Mouse (Mus musculus) heart, embryonic 11.5 days (tissue): Measurements from ENCODE around the gene Pou3f3. TPM values are rescaled to one million over a fixed set of nuclear protein-coding genes. Genes with fewer than 3 reads are reported as not detected.
A peak's percentile ranks its signal among the peaks of the same experiment; 100 is the strongest.

Experiments
- ATAC-seq: fragments of 200-750 bp; cut with Nextera tagmentation; replicated peaks from 2 replicates; pipeline ENCODE4 v1.8.0; 2017; ENCODE audit warnings: moderate library complexity; ENCODE audit not compliant: insufficient number of reproducible peaks, low FRiP score, low TSS enrichment
- H3K27ac ChIP-seq: fragments of 300-500 bp; sonication (generic); 2 replicates; pipeline ENCODE4 v1.5.1; 2014; ENCODE audit warnings: mild to moderate bottlenecking, low read depth, low read length
- H3K27me3 ChIP-seq: fragments of 300-500 bp; sonication (generic); 2 replicates; pipeline ENCODE4 v1.6.1; 2014; ENCODE audit warnings: mild to moderate bottlenecking, low read length, mixed read lengths; ENCODE audit not compliant: control insufficient read depth, insufficient read depth
- H3K36me3 ChIP-seq: fragments of 300-500 bp; sonication (generic); 2 replicates; pipeline ENCODE4 v1.6.1; 2014; ENCODE audit warnings: mild to moderate bottlenecking, low read length, moderate library complexity, mixed read lengths; ENCODE audit not compliant: control insufficient read depth, insufficient read depth
- H3K4me1 ChIP-seq: fragments of 300-500 bp; sonication (generic); 2 replicates; pipeline ENCODE4 v1.6.1; 2014; ENCODE audit warnings: low read length; ENCODE audit not compliant: control insufficient read depth, insufficient read depth
- H3K4me2 ChIP-seq: fragments of 300-500 bp; sonication (generic); 2 replicates; pipeline ENCODE4 v1.6.1; 2014; ENCODE audit warnings: mild to moderate bottlenecking, moderate library complexity
- H3K4me3 ChIP-seq: fragments of 300-500 bp; sonication (generic); 2 replicates; pipeline ENCODE4 v1.5.1; 2014; ENCODE audit warnings: low read depth, low read length
- H3K9ac ChIP-seq: fragments of 300-500 bp; sonication (generic); 2 replicates; pipeline ENCODE4 v1.6.1; 2014; ENCODE audit warnings: mild to moderate bottlenecking, low read depth, low read length, moderate library complexity
- H3K9me3 ChIP-seq: fragments of 300-500 bp; sonication (generic); replicated peaks from 2 replicates; pipeline ENCODE4 v1.6.1; 2016; ENCODE audit warnings: low read length; ENCODE audit not compliant: control insufficient read depth
- WGBS: fragments of 180-500 bp; shearing (Covaris S2); extraction: QIAGEN DNeasy Blood & Tissue Kit; methylation state at CpG from one replicate; pipeline ENCODE4 v1.1.7; 2014; ENCODE audit not compliant: insufficient replicate concordance; 5-methylcytosine and 5-hydroxymethylcytosine counted together
- polyA plus RNA-seq: library from polyadenylated mRNA; unstranded; fragments of >200 nt; fragmentation: Nextera tagmentation; extraction: Ambion mirVana; gene quantifications from 2 replicates; pipeline ENCODE4 v1.2.1, GENCODE M21; 2014

The Pou3f3 gene
- 0.10 and 0.19 TPM in 2 replicates for polyA plus RNA-seq

DNA sequence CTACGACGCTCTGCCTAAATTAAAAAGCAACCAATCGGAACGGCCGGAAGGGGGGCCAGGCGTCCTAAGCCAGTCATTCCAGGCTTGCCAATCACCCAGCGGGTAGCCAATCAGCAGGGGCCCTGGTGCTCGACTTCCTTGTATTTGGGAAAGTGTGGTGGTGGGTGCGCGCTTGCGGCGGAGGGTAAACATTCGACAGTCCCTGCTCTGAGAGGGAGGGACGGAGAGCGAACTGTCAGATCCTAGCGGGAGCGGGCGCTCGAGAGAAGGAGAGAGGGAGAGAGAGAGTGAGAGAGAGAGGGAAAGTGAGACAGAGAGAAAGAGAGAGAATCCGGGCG is at the start of gene Pou3f3:
Pou3f3 (plus strand) TSS at position 191 of the 338 bp plus-strand sequence.
- no peaks in the 10 kb centered on the region for H3K9me3 ChIP-seq
- no peak within 1 kb of the TSS for H3K27ac ChIP-seq
- peak; percentile 71 for ATAC-seq
- peak within 1 kb of the TSS; percentile 91 for H3K4me2 ChIP-seq
- peak within 1 kb of the TSS; percentile 28; the same call in 1 of the 2 replicates for H3K9ac ChIP-seq
- peak within 1 kb of the TSS; percentile 54 for H3K4me3 ChIP-seq
- H3K4me1 ChIP-seq: peaks cover 14% of the 10 kb centered on the region
- peaks cover 89% of the 10 kb centered on the region for H3K27me3 ChIP-seq
- WGBS: under 1% methylated on average over 21 of the region's 21 CpGs
- H3K36me3 ChIP-seq: no peaks in the 10 kb centered on the region

DNA sequence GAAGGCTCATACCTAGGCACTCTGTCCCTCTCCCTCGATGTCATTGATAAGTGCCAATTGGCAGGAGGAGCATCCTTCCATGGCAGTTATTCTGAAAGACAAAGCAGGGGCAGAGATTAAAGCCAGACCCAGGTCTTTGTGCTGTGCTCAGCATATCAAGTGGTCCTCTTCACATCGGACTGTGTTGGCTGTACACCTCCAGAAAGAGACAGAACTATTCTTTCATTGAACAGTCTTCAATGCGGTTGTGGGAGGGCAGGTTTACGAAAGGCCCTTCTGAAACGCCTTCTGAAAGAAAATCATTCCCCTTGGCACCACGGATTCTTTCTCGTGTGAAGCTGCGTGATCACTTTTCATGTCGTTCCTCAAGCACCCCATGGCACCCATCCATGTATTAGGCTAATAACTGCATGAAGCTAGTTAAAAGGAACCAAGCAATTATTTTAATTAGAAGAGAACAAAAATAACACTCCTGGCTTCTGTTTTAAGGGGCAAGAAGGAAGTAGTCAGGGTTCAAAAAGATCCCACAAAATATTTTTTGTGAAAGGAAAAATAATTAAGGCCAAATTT is 47.1 kb upstream of the Pou3f3 start:
- no peak overlapping the region for H3K4me2 ChIP-seq
- ATAC-seq: no peak
- WGBS: 82% methylated on average over 9 of the region's 9 CpGs
- H3K4me1 ChIP-seq: no peaks in the 10 kb centered on the region
- no peak overlapping the region for H3K4me3 ChIP-seq
- no peaks in the 10 kb centered on the region for H3K9me3 ChIP-seq
- no peak overlapping the region for H3K27ac ChIP-seq
- H3K27me3 ChIP-seq: no peaks in the 10 kb centered on the region
- H3K9ac ChIP-seq: no peak overlapping the region
- no peaks in the 10 kb centered on the region for H3K36me3 ChIP-seq

GRCm38 (mm10) chr1:42651461-42651860 is 44.1 kb upstream of the Pou3f3 start:
- Histone ChIP-seq H3K4me2 (no peak overlapping the region), H3K4me3 (no peak overlapping the region), H3K9ac (no peak overlapping the region), H3K27me3 (no peaks in the 10 kb centered on the region), H3K27ac (no peak overlapping the region), H3K4me1 (no peaks in the 10 kb centered on the region), H3K36me3 (no peaks in the 10 kb centered on the region), H3K9me3 (no peaks in the 10 kb centered on the region)
- WGBS: 90% methylated on average over 15 of the region's 15 CpGs
- no peak for ATAC-seq

GRCm38 (mm10) chr1:42667546-42667945 is 28.0 kb upstream of the Pou3f3 start:
- ATAC-seq: no peak
- no peaks in the 10 kb centered on the region for H3K27me3 ChIP-seq
- no peak overlapping the region for H3K4me3 ChIP-seq
- H3K27ac ChIP-seq: no peak overlapping the region
- no peak overlapping the region for H3K9ac ChIP-seq
- no peak overlapping the region for H3K4me2 ChIP-seq
- no peaks in the 10 kb centered on the region for H3K4me1 ChIP-seq
- H3K36me3 ChIP-seq: no peaks in the 10 kb centered on the region
- 71% methylated on average over 1 of the region's 1 CpGs for WGBS
- no peaks in the 10 kb centered on the region for H3K9me3 ChIP-seq

DNA sequence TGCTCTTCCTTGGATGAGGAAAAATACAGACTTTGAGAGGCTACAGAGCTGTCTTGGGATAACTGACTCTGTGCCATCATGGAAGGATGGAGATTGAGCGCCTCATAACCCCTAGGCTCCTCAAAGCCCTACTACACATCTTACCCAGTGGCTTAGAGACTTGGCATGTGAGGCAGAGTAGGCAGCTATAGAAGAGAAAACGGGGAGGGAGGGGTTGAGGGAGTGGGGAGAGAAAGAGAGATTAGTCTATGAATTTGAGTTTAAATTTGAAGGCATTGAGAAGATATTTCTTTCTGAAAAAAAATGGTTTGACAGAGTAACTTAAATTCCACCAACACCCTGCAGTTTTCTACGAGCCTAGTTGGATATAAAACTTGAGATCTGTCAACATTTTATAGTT is 14.9 kb upstream of the Pou3f3 start:
- Histone ChIP-seq H3K9me3 (no peaks in the 10 kb centered on the region), H3K27me3 (peaks cover 32% of the 10 kb centered on the region), H3K4me3 (no peak overlapping the region), H3K36me3 (no peaks in the 10 kb centered on the region), H3K4me1 (peaks cover 8% of the 10 kb centered on the region; the same call in 1 of the 2 replicates), H3K9ac (no peak overlapping the region), H3K4me2 (no peak overlapping the region), H3K27ac (no peak overlapping the region)
- no peak for ATAC-seq
- WGBS: 63% methylated on average over 3 of the region's 3 CpGs

DNA sequence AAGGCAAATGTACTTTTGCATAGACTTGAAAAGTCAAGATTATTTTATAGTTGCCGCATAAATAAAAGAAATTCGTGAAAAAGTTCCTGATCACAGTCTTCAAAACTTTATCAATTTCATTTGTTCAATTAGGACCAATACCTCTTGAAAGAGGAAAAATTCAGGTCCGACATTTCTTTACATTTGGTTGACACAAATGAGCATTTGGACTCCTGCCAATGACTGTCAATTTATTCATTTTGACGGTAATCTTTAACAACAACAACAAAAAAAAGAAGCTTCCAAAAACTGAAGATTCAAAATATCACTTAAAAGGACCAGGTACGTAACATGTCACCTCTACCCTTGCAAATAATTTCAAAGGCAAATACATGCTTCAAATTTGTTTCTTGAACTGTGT is 13.8 kb upstream of the Pou3f3 start:
- H3K9me3 ChIP-seq: no peaks in the 10 kb centered on the region
- H3K27me3 ChIP-seq: peaks cover 43% of the 10 kb centered on the region
- no peak overlapping the region for H3K27ac ChIP-seq
- WGBS: 70% methylated on average over 5 of the region's 5 CpGs
- H3K4me2 ChIP-seq: no peak overlapping the region
- ATAC-seq: no peak
- no peak overlapping the region for H3K4me3 ChIP-seq
- H3K36me3 ChIP-seq: no peaks in the 10 kb centered on the region
- H3K4me1 ChIP-seq: peaks cover 8% of the 10 kb centered on the region; the same call in 1 of the 2 replicates
- H3K9ac ChIP-seq: no peak overlapping the region

DNA sequence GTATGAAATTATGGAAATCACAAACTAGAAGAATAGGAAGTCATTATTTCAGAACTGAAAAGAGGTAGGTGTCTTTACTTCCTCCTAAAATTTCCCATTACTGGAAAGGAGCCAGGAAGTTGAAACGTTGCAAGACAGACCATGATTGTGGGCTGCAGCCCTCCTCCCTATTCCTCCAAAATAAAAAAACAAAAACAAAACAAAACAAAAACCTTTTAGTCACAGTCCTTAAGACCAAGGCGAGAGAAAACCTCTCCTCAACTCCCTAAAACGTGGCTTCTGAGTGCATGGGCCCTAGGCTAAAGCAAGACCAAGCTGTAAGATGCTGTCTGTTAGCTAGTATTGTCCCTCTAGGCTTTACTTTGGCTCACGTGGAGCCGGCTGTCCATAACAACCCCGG is 11.7 kb upstream of the Pou3f3 start:
- peak overlapping the region; percentile 70 for H3K4me2 ChIP-seq
- ATAC-seq: no peak
- peaks cover 64% of the 10 kb centered on the region for H3K27me3 ChIP-seq
- H3K27ac ChIP-seq: no peak overlapping the region
- H3K36me3 ChIP-seq: no peaks in the 10 kb centered on the region
- H3K9me3 ChIP-seq: no peaks in the 10 kb centered on the region
- WGBS: under 1% methylated on average over 6 of the region's 6 CpGs
- peaks cover 8% of the 10 kb centered on the region; the same call in 1 of the 2 replicates for H3K4me1 ChIP-seq
- H3K9ac ChIP-seq: no peak overlapping the region
- H3K4me3 ChIP-seq: no peak overlapping the region; the same call in 1 of the 2 replicates

GRCm38 (mm10) chr1:42684345-42684744 is 11.2 kb upstream of the Pou3f3 start:
- no peak for ATAC-seq

GRCm38 (mm10) chr1:42684783-42685182 is 10.8 kb upstream of the Pou3f3 start:
- Histone ChIP-seq H3K4me3 (peak overlapping the region; percentile 42), H3K4me1 (peaks cover 8% of the 10 kb centered on the region; the same call in 1 of the 2 replicates), H3K9ac (no peak overlapping the region), H3K4me2 (peak overlapping the region; percentile 70), H3K36me3 (no peaks in the 10 kb centered on the region), H3K27me3 (peaks cover 72% of the 10 kb centered on the region), H3K9me3 (no peaks in the 10 kb centered on the region), H3K27ac (no peak overlapping the region)
- WGBS: 2% methylated on average over 21 of the region's 21 CpGs
- ATAC-seq: 0 out of 2 replicates have a peak, but pooled peaks have one; percentile 22

More at GRCm38 (mm10) chr1:42684345-42684744, 11.2 kb upstream of the Pou3f3 start:
- peak overlapping the region; percentile 42 for H3K4me3 ChIP-seq
- no peak overlapping the region for H3K27ac ChIP-seq
- H3K4me2 ChIP-seq: peak overlapping the region; percentile 70
- peaks cover 68% of the 10 kb centered on the region for H3K27me3 ChIP-seq
- H3K9ac ChIP-seq: no peak overlapping the region
- H3K4me1 ChIP-seq: peaks cover 8% of the 10 kb centered on the region; the same call in 1 of the 2 replicates
- H3K9me3 ChIP-seq: no peaks in the 10 kb centered on the region
- WGBS: 2% methylated on average over 27 of the region's 27 CpGs
- H3K36me3 ChIP-seq: no peaks in the 10 kb centered on the region
